Mouse (Mus musculus) ZHBTc4 (cell line): ENCODE results near the gene Ackr4.

ENCODE experiments used
- DNase-seq: peaks from one replicate; pipeline ENCODE4 v3.0.0-alpha.2; 2011; ENCODE audit warnings: low read depth, low spot score

Gene Ackr4

DNA sequence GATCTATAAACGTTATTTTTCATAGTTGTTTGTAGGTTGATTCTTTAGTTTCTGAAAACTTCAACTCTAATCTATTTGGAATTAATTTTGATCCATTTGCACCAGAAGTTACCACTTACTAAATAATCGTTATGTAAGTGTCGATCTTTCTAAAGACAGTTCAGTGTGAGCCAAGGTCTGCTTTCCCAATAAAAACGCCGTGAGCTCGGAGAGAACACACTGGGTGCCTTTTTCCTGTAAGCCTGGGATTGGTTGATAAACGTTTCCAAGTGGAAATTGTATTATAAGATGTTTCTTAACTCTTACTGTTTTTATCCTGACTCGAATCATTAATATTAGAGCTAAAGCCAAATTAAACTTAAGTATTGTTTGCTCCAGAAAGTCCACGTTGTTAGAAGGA, 19.8 kb downstream of the Ackr4 start:
- no peak for DNase-seq

DNA sequence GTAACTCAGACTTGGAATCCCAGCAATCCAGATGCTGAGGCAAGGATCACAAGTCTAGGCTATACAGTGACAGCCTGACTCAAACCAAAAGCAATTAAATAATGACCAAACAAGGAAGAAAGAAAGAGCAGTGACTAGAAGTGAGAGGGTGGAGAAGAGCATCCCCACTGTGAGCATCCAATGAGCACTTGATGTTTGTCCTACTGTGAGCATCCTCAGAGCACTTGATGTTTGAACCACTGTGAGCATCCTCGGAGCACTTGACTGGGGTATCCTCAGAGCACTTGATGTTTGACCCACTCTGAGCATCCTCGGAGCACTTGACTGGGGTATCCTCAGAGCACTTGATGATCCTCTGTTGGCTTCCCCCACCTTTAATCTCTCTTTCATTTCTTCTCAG, 21.7 kb downstream of the Ackr4 start:
- DNase-seq = no peak

GRCm38 (mm10) chr9:104102901-104103300, 23.8 kb downstream of the Ackr4 start:
- peak; percentile 78 for DNase-seq

DNA sequence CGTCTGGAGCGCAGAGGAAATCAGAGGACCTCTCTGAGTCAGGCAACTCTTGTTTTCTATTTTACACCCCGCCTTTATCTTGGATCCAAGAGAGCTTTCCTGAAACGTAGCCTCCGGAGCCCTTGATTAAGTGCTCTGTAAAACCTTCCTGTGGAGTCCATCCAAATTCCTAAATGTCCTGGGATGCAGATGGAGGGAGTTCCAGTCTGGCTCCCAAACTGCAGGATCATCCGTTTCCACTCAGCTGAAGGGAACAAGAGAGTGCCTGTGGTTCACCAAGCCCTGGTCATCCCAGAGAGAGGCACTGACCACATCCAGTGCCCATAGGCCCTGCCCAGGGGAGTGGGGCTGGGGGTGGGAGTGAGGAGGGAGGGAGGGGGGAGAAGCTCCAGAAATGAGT, 24.4 kb downstream of the Ackr4 start:
- DNase-seq = no peak

GRCm38 (mm10) chr9:104101458-104101857, 25.3 kb downstream of the Ackr4 start:
- no peak for DNase-seq

GRCm38 (mm10) chr9:104100822-104101221, 25.9 kb downstream of the Ackr4 start:
- DNase-seq = no peak

DNA sequence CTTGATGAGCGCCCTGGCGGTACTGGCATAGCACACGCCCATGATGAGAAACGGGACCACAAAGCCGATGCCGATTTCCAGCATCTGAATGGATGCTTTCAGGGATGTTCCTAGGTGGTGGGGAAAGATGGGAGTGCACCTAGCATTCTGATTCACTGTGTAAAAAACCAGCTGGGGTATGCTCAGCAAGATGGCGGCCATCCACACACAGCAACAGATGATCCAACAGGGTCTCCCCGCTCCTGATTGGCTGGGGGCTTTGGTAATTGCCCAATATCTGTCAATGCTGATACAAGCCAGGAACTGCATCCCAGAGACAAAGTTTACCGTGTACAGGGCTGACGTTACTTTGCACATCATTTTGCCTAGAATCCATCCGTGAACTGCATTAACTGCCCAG, 27.7 kb downstream of the Ackr4 start:
- peak; percentile 88 for DNase-seq

- DNase-seq = no peak
Measured at GRCm38 (mm10) chr9:104098256-104098655, 28.5 kb downstream of the Ackr4 start.

DNA sequence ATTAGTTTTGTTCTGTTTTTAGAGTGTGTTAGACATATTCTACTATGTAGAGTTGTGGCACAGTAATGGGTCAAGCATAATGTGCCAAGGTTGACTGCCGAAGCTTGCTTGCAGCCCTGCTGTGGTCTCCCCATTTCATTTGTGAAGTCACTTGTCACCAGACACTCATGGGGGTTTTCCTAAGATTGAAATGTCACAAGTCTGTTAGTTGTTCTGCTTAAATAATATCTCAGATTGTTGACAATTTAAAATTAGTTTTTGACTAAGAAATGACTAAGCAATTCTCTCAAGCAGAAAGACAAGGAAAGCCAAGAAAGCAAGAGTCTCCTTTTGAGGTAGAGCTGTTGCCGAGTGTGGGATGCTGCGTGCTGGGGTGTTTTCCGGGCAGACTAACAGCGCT, 33.8 kb downstream of the Ackr4 start:
- no peak for DNase-seq

DNA sequence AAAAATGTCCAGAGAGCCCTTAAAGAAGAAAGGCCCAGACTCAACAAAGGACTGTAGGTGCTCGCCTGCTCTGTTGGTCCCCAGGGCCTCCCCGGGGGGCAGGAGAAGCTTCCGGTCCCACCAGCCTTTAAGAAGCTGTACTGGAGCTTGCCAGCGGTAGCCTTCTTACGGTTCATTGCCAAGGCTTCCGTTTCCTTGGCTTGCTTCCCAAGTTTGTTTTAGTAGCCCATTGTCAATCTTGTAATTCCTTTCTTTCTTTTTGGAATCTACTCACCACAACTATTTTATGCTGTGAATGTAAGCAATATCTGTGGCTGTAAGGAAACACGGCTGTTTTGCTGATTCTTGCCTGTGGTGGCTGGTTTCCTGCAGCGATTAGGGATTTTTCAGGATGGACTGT, 38.2 kb downstream of the Ackr4 start:
- peak; percentile 61 for DNase-seq

DNA sequence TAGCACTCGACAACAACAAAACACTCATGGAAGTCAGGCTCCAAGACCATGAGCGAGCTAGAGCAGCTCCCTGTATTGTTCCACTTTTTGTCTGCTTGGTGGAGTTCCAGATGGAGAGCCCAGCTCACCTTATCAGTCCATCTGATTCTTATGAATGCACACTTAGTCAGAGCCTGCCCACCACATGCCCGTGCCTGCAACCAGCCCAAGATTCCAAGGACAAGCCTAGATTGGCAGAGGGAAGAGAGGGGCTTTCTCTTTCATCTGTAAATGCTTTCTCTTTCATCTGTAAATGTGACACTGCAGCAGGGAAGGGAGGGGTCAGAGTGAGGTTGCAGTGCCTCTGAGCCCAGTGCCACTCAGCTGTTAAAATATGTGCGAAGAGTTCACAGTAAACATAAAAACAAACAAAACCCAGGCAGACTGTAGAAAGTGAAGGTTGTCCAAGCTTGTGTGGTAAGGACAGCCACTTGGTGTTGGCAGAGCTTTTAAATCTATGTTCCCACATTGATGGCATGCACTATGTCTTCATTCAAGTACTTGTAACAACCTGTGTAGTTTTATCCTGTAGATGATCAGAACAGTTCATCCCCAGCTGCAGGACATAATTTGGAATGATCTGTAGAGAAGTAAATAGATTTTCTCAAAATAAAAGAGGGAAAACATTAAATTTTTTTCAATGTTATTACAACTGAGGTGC, 40.9 kb downstream of the Ackr4 start:
- DNase-seq = peak; percentile 66

GRCm38 (mm10) chr9:104080038-104080437, 46.7 kb downstream of the Ackr4 start:
- no peak for DNase-seq

- DNase-seq = peak; percentile 80
Measured at GRCm38 (mm10) chr9:104079379-104079778, 47.4 kb downstream of the Ackr4 start.

GRCm38 (mm10) chr9:104078780-104079179, 48.0 kb downstream of the Ackr4 start:
- no peak for DNase-seq

- peak; percentile 62 for DNase-seq
Measured at GRCm38 (mm10) chr9:104075808-104076207, 50.9 kb downstream of the Ackr4 start.

DNA sequence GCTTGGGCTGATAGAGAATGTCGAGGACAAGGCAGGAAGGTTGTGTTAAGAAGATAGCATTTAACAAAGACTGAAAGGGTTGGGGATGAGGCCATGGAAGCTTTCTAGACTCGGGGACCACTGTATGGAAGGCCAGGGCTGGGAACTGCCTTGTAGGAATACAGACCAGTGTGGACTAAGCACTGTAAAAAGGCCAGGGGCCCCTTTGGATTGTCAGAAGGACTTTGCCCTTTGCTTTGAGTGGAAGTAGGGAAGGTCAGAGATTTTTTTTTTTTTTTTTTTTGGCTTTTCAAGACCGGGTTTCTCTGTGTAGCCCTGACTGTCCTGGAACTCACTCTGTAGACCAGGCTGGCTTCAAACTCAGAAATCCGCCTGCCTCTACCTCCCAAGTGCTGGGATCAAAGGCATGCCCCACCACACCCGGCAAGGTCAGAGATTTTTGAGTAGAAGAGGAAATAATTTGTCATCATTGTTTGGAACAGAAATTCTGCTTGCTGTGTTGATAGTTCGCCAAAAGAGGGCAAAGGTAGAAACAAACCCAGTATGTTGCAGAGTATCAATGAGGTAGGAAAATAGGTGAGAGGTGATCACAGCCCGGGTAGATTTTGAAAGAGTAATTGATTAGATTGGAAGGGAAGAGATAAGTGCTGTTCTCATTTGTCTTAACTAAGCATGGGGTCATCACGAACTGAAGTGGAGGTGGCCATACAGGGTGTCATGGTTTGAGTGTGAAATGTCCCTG, 55.7 kb downstream of the Ackr4 start:
- no peak for DNase-seq

DNA sequence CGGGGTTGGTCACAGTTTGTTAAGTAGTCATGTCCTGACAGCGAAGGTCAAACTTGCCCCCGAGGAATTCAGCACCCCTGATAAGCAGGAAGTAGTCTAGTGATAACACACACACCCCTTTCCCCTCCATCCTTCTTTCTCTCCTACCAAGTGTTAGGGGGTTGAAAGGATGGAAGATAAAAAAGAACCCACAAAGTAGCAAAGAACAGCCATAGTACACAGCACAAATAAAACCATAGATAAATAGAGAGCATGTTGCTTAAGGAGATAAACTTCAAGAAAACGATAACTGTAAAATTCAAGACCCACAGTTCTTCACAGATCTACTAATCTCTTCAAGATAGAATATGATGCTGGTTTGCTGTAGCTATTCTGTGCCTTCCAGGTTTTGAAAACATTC, 56.5 kb downstream of the Ackr4 start:
- DNase-seq = no peak

DNA sequence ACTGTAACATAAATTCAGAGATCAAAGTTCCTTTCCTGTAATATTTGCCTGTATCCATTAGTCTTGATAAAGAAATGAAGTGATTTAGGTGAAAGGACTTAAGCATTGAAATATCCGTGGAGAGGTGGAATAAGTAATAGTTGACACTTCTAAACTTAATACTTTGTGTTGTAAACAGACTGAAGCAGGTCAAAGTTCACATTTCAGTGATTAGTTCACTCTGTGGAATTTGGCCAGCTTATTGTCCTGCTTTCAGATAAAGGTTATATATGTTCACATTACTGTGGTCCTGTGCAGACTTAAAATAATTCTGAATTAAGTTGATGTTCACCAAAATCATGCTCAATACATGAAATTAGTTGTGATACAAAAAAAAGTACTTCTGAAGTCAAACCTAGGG, 62.2 kb downstream of the Ackr4 start:
- no peak for DNase-seq

GRCm38 (mm10) chr9:104063244-104063961, 63.3 kb downstream of the Ackr4 start, which contains the start of gene Acad11:
Gene Acad11 (plus strand): TSS chr9:104063377.
- peak; percentile 93 for DNase-seq

- peak; percentile 91 for DNase-seq
Measured at GRCm38 (mm10) chr9:104062430-104063243, 64.1 kb downstream of the Ackr4 start, which contains the start of gene Uba5. Gene Uba5 (minus strand): TSS chr9:104063134.

GRCm38 (mm10) chr9:104051028-104051427, 75.7 kb downstream of the Ackr4 start:
- no peak for DNase-seq

DNA sequence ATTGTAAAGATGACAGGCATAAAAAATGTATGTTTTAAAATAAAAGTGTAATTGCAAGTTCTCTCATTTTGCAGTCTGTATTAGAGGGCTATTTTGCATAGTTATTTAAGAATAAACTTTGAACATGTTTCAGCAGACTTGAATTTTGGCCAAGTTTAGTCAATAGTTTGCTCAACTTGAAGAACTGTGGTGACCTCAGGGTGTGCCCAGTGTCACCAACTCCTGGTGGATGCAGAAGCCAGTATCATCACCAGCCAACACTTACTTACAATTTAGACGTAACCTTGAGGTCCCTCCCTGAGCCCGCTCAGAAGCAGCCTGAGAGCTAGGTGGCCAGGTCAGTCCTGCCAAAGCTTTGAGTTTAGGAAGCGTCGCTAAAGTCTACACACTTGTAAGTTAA, 83.1 kb downstream of the Ackr4 start:
- DNase-seq = no peak
